Mouse (Mus musculus) liver, postnatal 0 days (tissue): Measurements from ENCODE around the gene Itpr2.

Experiments
- CTCF ChIP-seq: sonication (generic); IDR thresholded peaks from 2 replicates; pipeline ENCODE4 v1.5.1; 2016; ENCODE audit warnings: antibody characterized with exemption, low read depth
- EP300 ChIP-seq: IDR thresholded peaks from 2 replicates; pipeline ENCODE4 v1.6.1; 2016; ENCODE audit warnings: antibody characterized with exemption, low read depth, mild to moderate bottlenecking

DNA sequence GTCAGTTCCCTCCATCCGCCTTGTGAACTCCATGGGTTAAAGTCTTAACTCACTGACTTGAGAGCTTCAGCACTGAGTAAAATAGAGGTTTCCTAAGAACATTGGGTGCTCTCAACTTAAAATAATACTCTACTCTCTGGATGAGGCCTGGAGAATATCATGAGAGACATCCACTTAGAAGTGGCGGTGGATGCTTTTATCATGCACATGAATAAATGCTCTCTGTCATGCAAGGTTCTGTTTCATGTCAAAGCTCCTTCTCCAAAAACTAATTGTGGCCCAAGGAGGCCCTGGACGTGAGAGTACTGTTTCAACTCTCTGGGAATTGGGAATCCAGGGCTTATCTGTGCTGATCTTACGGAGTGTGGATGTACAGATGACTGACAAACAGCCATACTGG lies 35.1 kb upstream of the Itpr2 start:
- TF ChIP-seq EP300 (no peak), CTCF (no peak)
